Mouse (Mus musculus) neural tube, embryonic 11.5 days (tissue): ENCODE data around the gene Pde1a. TPM values are rescaled to one million over a fixed set of nuclear protein-coding genes. Genes with fewer than 3 reads are reported as not detected.

Experiments
- ATAC-seq: fragments of 200-750 bp; cut with Nextera tagmentation; 2 replicates; pipeline ENCODE4 v1.8.0; 2017; ENCODE audit warnings: moderate number of reproducible peaks, mild to moderate bottlenecking, moderate TSS enrichment, moderate library complexity; ENCODE audit not compliant: insufficient read depth, low FRiP score, low TSS enrichment
- DNase-seq: peaks from one replicate; pipeline ENCODE4 v3.0.0-alpha.2; 2015; ENCODE audit warnings: low spot score
- H3K27ac ChIP-seq: fragments of 300-500 bp; sonication (generic); 2 replicates; pipeline ENCODE4 v1.5.1; 2014; ENCODE audit warnings: low read depth, mild to moderate bottlenecking, low read length
- H3K27me3 ChIP-seq: fragments of 300-500 bp; sonication (generic); 2 replicates; pipeline ENCODE4 v1.6.1; 2014; ENCODE audit warnings: mild to moderate bottlenecking, low read length, mixed read lengths; ENCODE audit not compliant: control insufficient read depth, insufficient read depth
- H3K36me3 ChIP-seq: fragments of 300-500 bp; sonication (generic); 2 replicates; pipeline ENCODE4 v1.6.1; 2014; ENCODE audit warnings: mild to moderate bottlenecking, low read length, moderate library complexity, mixed read lengths; ENCODE audit not compliant: control insufficient read depth, insufficient read depth
- H3K4me1 ChIP-seq: fragments of 300-500 bp; sonication (generic); 2 replicates; pipeline ENCODE4 v1.6.1; 2014; ENCODE audit warnings: low read length, mixed read lengths; ENCODE audit not compliant: control insufficient read depth, insufficient read depth
- H3K4me2 ChIP-seq: fragments of 300-500 bp; sonication (generic); 2 replicates; pipeline ENCODE4 v1.6.1; 2014; ENCODE audit warnings: low read depth, mild to moderate bottlenecking, moderate library complexity
- H3K4me3 ChIP-seq: fragments of 300-500 bp; sonication (generic); 2 replicates; pipeline ENCODE4 v1.5.1; 2014; ENCODE audit warnings: low read depth, low read length
- H3K9ac ChIP-seq: fragments of 300-500 bp; sonication (generic); 2 replicates; pipeline ENCODE4 v1.6.1; 2014; ENCODE audit warnings: mild to moderate bottlenecking, low read length
- H3K9me3 ChIP-seq: fragments of 300-500 bp; sonication (generic); 2 replicates; pipeline ENCODE4 v1.6.1; 2016; ENCODE audit warnings: low read length; ENCODE audit not compliant: control insufficient read depth
- WGBS: fragments of 180-500 bp; shearing (Covaris S2); extraction: QIAGEN DNeasy Blood & Tissue Kit; methylation state at CpG from one replicate; pipeline ENCODE4 v1.1.7; 2014; 5-methylcytosine and 5-hydroxymethylcytosine counted together
- polyA plus RNA-seq: library from polyadenylated mRNA; unstranded; fragments of >200 nt; fragmentation: Nextera tagmentation; extraction: Ambion mirVana; gene quantifications from 2 replicates; pipeline ENCODE4 v1.2.1, GENCODE M21; 2014

Gene Pde1a
- polyA plus RNA-seq, 1 experiment from 2014 or later = 0.38 TPM

DNA sequence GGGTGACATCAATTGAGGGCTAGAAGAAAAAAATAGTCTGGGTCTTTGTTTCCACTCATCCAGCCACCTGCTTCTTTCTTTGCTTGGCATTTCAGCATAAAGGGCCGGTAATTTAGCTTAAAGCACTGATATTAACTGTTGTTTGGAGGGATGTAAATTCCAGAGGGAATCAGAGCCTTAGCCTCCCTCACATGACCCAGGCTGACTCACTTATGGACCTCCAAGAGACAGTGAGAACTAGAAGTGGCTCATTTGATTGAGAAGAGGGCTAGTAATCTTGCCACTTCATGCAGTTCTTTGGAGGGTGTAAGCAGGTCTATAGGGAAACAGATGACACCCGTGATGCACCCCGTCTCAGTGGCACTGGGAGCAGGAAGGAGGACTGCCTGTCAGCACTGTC, 230.7 kb downstream of the Pde1a start:
- DNase-seq = no peak
- Histone ChIP-seq H3K36me3 (no peaks in the 10 kb centered on the region), H3K27me3 (no peaks in the 10 kb centered on the region), H3K4me3 (no peak overlapping the region), H3K27ac (no peak overlapping the region), H3K9me3 (no peaks in the 10 kb centered on the region), H3K4me2 (no peak overlapping the region), H3K9ac (no peak overlapping the region), H3K4me1 (no peaks in the 10 kb centered on the region)
- 53% methylated on average over 3 of the region's 3 CpGs for WGBS
- ATAC-seq = no peak

DNA sequence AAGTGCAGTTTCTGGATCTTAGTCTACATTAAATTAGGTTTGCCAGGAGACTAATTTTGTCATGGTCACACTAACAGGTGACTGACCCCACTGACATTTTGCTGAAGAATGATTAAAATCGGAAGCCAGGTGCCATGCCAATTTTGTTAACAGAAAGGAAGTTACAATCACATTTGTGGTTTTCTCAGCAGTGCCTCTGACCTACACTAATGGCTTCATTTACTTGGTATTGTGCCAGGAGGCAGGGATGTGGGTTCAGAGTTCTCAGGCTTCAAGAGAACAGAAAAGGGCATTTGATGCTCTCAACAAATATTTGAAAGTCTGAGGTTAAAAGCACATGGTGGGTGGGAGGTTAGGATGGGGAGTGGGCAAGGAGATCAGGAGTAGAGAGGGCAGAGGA, 236.4 kb downstream of the Pde1a start:
- Histone ChIP-seq H3K4me1 (no peaks in the 10 kb centered on the region), H3K4me3 (no peak overlapping the region), H3K9ac (no peak overlapping the region), H3K36me3 (no peaks in the 10 kb centered on the region), H3K9me3 (no peaks in the 10 kb centered on the region), H3K27me3 (no peaks in the 10 kb centered on the region), H3K27ac (no peak overlapping the region), H3K4me2 (no peak overlapping the region)
- DNase-seq (no peak), ATAC-seq (no peak)
- 78% methylated on average over 1 of the region's 1 CpGs for WGBS

DNA sequence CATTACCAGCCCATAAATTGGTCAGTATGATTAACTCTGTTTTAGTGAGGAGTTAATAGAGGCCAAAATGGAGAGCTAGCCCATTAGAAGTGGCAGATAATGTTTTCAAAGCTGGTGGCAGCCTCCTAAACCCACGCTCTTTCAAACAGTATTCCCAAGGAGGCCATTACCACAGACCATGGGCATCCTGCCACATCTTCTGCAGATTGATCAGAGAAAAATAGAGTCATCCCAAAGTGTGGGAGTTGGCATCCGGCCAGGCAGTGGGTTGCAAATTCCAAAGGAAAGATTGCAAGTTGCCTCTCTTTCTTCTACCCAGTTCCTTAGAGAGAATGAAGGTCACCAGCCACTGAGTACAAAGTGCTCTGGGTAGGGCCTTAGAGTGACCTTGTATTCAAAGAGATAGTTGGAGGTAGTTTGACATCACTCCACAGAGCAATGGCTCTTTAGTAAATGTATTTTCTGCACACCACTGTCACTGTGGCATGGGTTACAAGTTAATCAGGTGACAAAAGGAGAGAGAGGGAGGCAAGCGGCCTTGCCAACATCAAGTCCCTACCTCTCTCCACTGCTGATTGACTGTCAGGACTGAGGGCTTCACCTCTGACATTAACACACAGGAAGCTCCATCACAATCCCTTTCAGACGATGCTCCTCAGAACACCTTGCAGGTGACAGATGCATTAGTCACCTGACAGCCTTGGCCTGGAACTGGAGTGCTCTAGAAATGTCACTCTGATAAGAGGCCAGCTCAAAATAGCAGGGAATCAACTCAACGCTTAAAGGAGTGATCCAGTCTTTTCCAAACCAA, 237.3 kb downstream of the Pde1a start:
- no peaks in the 10 kb centered on the region for H3K36me3 ChIP-seq
- DNase-seq (no peak), ATAC-seq (no peak)
- 84% methylated on average over 5 of the region's 5 CpGs for WGBS
- no peak overlapping the region for H3K4me3 ChIP-seq
- no peak overlapping the region for H3K4me2 ChIP-seq
- no peaks in the 10 kb centered on the region for H3K27me3 ChIP-seq
- H3K9ac ChIP-seq = no peak overlapping the region
- no peak overlapping the region for H3K27ac ChIP-seq
- H3K9me3 ChIP-seq = no peaks in the 10 kb centered on the region
- no peaks in the 10 kb centered on the region for H3K4me1 ChIP-seq

DNA sequence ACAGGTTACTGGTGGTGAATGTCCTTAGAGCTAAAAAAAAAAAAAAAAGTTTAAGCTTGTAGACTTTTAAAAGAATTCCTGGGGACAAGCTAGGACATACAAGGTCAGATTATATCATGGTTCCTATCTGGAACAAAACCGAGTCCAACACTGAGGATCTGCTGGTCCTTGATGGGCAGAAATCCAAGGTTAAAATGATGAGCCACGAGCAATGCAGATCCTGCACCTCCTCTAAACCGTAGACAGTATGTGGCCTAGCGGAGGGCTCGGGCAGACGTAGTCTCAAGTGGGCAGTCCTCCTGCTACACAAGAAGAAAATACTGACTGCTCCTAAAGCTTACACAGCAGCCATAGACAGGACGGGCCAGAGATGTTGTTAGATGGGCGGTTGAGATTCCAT, 238.5 kb downstream of the Pde1a start:
- no peaks in the 10 kb centered on the region for H3K36me3 ChIP-seq

DNA sequence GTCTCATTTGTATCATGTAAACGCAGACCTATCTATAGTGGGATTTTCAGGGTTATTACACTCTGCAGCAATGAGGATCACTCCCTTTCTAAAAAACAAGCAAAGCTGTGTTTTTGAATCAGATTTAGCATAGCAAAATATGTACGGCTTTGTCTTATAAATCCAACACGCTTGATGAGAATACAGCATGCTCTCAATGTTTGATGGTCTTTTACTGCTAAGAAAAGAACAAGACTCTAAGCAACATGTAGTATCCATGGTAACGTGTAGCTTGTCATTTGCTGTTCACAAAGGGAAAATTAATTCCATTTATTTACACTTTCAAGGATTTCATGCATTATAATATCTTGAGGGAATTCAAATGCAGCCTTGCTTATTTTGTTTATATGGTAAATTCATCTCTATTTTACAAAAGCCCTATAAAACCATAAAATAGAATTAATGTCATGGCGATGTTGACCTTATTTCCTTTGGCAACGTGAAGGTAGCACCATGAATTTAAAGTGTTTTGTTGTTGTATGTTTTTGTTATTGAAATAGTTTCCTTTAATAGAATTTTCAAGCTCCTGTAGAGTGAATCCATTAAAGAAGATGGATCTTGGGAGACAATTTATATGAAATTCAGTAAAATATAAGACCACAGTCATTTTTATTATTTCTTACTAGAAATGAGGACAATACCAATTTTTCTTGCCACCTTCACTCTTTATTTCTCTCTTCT, 245.5 kb downstream of the Pde1a start:
- DNase-seq = no peak
- Histone ChIP-seq H3K27ac (no peak overlapping the region), H3K9me3 (no peaks in the 10 kb centered on the region), H3K4me2 (no peak overlapping the region), H3K4me1 (no peaks in the 10 kb centered on the region), H3K9ac (no peak overlapping the region), H3K36me3 (no peaks in the 10 kb centered on the region), H3K4me3 (no peak overlapping the region), H3K27me3 (no peaks in the 10 kb centered on the region)
- 89% methylated on average over 6 of the region's 6 CpGs for WGBS
- ATAC-seq = no peak

More for the DNA sequence above, 238.5 kb downstream of the Pde1a start:
- Histone ChIP-seq H3K9me3 (no peaks in the 10 kb centered on the region), H3K4me2 (no peak overlapping the region), H3K4me1 (no peaks in the 10 kb centered on the region), H3K27me3 (no peaks in the 10 kb centered on the region), H3K27ac (no peak overlapping the region), H3K9ac (no peak overlapping the region), H3K4me3 (no peak overlapping the region)
- ATAC-seq = no peak
- DNase-seq = no peak
- 88% methylated on average over 8 of the region's 8 CpGs for WGBS

DNA sequence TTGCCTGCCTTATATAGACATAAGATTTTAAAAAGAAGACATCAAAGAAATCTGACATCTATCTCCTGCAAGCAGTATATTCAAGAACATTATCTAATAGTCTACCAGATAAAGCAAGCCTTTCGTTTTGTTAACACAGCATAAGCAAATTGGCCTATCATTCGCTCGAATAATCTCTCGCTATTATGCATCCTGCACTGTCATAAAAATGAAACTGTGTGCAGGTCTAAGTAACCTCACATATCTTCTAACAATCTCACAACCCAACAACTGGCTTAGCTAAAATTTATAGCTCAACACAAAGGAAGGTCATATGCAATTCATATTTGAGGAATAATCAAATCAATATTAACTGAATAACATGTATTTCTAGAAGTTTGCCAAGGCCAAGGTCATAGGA, 246.0 kb downstream of the Pde1a start:
- no peaks in the 10 kb centered on the region for H3K4me1 ChIP-seq
- H3K9me3 ChIP-seq = no peaks in the 10 kb centered on the region
- H3K27ac ChIP-seq = no peak overlapping the region
- H3K27me3 ChIP-seq = no peaks in the 10 kb centered on the region
- no peak overlapping the region for H3K9ac ChIP-seq
- ATAC-seq = no peak
- no peaks in the 10 kb centered on the region for H3K36me3 ChIP-seq
- no peak overlapping the region for H3K4me3 ChIP-seq
- 95% methylated on average over 4 of the region's 4 CpGs for WGBS
- no peak overlapping the region for H3K4me2 ChIP-seq
- DNase-seq = no peak

DNA sequence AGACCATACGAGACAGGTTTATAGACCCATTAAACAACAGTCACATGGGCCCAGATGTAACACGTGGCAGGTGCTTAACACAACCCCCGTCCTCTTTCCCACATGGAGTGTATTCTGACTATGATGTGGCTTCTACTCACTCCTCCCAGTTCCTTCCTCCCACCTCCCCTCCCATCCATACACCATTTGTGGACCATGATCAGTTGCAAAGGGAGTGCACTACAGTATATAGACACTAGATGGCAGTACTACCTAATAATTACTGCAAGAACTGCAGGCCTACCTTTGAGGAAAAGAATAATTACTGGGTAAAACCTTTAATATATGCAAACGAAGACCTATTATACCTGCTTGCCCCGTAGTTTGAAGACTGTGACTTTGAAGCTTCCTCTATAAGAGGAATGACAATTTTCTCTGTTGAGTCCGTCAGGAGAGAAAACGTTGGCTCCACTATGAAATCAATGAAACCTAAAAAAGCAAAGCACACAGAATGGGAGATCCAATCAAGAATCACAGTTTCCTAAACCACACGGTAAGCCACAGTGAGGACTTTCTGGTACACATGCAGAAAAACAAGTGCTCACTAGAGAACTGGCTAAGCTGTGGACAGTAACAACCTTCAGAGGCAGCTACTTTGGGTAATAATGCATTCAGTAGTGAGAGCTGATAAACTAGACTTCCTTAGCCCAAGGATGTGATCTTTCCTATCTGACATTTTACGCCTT, 263.8 kb downstream of the Pde1a start:
- 49% methylated on average over 9 of the region's 9 CpGs for WGBS
- H3K4me3 ChIP-seq = no peak overlapping the region
- no peaks in the 10 kb centered on the region for H3K27me3 ChIP-seq
- H3K36me3 ChIP-seq = no peaks in the 10 kb centered on the region
- H3K9ac ChIP-seq = no peak overlapping the region
- H3K4me2 ChIP-seq = no peak overlapping the region
- no peaks in the 10 kb centered on the region for H3K9me3 ChIP-seq
- ATAC-seq (peak; percentile 77), DNase-seq (peak; percentile 40)
- no peaks in the 10 kb centered on the region for H3K4me1 ChIP-seq
- H3K27ac ChIP-seq = no peak overlapping the region

DNA sequence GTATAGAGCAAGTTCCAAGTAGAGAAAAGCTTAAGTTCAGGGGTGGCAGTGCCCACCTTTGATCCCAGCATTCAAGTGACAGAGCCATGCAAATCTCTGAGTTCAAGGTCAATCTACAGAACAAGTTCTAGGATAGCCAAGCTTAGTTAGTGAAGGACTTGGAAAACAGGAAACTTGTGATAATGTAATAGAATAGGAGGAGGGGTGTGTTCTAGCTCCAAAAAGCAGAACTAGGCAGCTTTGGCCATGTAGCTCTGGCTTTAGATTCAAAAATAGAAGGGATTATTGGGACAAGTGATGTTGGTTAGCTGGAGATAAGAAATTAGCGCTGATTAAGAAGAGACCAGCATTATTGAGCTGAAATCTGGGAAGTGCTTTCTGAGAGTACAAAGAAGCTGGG, 272.4 kb downstream of the Pde1a start:
- H3K4me3 ChIP-seq = no peak overlapping the region
- H3K36me3 ChIP-seq = no peaks in the 10 kb centered on the region
- no peaks in the 10 kb centered on the region for H3K4me1 ChIP-seq
- ATAC-seq = no peak
- H3K27me3 ChIP-seq = no peaks in the 10 kb centered on the region
- 94% methylated on average over 1 of the region's 1 CpGs for WGBS
- H3K27ac ChIP-seq = no peak overlapping the region
- no peaks in the 10 kb centered on the region for H3K9me3 ChIP-seq
- no peak for DNase-seq
- no peak overlapping the region for H3K4me2 ChIP-seq
- no peak overlapping the region for H3K9ac ChIP-seq
